Mouse (Mus musculus): Measurements from ENCODE around the gene Htr2a.

- no peak for TF ChIP-seq CTCF (IDR thresholded peaks at IDR 0.05; ENCODE audit: extremely low read depth, insufficient read depth, insufficient read length, insufficient replicate concordance)
- TF ChIP-seq POLR2A (IDR thresholded peaks at IDR 0.05; ENCODE audit: low read depth, low read length) = no peak
These were observed 2.6 kb upstream of the Htr2a start for GRCm38 (mm10) chr14:74638071-74638470.

All from spleen, adult 2 months (tissue).